15 mouse cellular contexts compared by ENCODE assay signal in genomic region chr13:80188734-80189133, GRCm38 (mm10).
"Had no signal": no experiment of that assay in that cellular context is flagged by ENCODE, and none has a peak within 500 bp of the region (broad histone marks: within the 10 kb centered on the region; RNA-seq: fewer than 3 reads in every experiment).

No protein-coding gene starts in this region.

- DNase-seq: kidney, postnatal 25 days; layer of hippocampus, adult 9-11 months; lung, adult 2 months; lung, postnatal 10 days; right cerebral cortex, postnatal 14 days; thymus, postnatal 4 days had no signal

- H3K4me2 ChIP-seq: kidney, embryonic 15.5 days; liver, embryonic 11.5 days; liver, embryonic 15.5 days; midbrain, embryonic 11.5 days; stomach, embryonic 15.5 days had no signal

- ATAC-seq: midbrain, embryonic 16.5 days had no signal

- H3K27ac ChIP-seq: kidney, embryonic 15.5 days; limb, embryonic 10.5 days; liver, embryonic 15.5 days; macrophage; stomach, embryonic 15.5 days had no signal

- H3K27me3 ChIP-seq: kidney, embryonic 15.5 days; liver, embryonic 15.5 days; megakaryocyte, embryonic 14.5 days; stomach, embryonic 15.5 days had no signal

- H3K36me3 ChIP-seq: kidney, embryonic 15.5 days; limb, embryonic 10.5 days; liver, embryonic 15.5 days; stomach, embryonic 15.5 days had no signal

- H3K4me3 ChIP-seq: kidney, embryonic 15.5 days; limb, embryonic 10.5 days; liver, embryonic 15.5 days; megakaryocyte, embryonic 14.5 days; stomach, embryonic 15.5 days had no signal

- H3K9me3 ChIP-seq: kidney, embryonic 15.5 days; limb, embryonic 10.5 days; liver, embryonic 15.5 days; megakaryocyte, embryonic 14.5 days; stomach, embryonic 15.5 days had no signal

- H3K4me1 ChIP-seq: kidney, embryonic 15.5 days; limb, embryonic 10.5 days; liver, embryonic 15.5 days; megakaryocyte, embryonic 14.5 days; stomach, embryonic 15.5 days had no signal

- H3K9ac ChIP-seq: kidney, embryonic 15.5 days; liver, embryonic 15.5 days; stomach, embryonic 15.5 days had no signal
